Mouse (Mus musculus): ENCODE data around the gene Mdfi. TPM values are rescaled to one million over a fixed set of nuclear protein-coding genes. Genes with fewer than 3 reads are reported as not detected.

The Mdfi gene
- polyA plus RNA-seq (2016; fragmentation: Nextera tagmentation; extraction: Ambion mirVana) = 15.0 and 20.9 TPM in 2 replicates

DNA sequence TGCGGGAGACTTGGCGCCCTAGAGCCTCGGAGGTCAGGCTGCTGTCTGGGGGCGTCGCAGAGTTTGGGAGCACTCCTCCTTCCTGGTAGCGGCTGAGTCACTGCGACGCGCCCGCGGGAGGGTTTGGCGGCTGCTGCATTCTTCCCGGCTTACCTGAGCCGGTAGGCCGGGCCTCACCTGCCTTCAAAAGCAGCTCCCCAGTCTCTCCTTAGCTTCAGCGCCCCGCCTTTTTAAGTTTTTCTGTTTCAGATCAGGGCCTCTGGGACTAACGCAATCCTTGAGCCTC is at the start of gene Mdfi:
TSS of gene Mdfi (minus strand) at position 210 of the 286 bp plus-strand sequence.
- H3K9me3 ChIP-seq (replicated peaks) = no peaks in the 10 kb centered on the region
- H3K36me3 ChIP-seq = no peaks in the 10 kb centered on the region
- H3K4me1 ChIP-seq = peaks cover 45% of the 10 kb centered on the region
- WGBS = 3% methylated on average over 18 of the region's 18 CpGs
- peak within 1 kb of the TSS; percentile 47; the same call in 1 of the 2 replicates for H3K9ac ChIP-seq
- H3K4me3 ChIP-seq = peak within 1 kb of the TSS; percentile 59
- no peak for ATAC-seq (ENCODE audit: low FRiP score)
- H3K4me2 ChIP-seq (replicated peaks) = peak within 1 kb of the TSS; percentile 70
- peaks cover 54% of the 10 kb centered on the region for H3K27me3 ChIP-seq
- H3K27ac ChIP-seq = peak within 1 kb of the TSS; percentile 70; the same call in 1 of the 2 replicates

DNA sequence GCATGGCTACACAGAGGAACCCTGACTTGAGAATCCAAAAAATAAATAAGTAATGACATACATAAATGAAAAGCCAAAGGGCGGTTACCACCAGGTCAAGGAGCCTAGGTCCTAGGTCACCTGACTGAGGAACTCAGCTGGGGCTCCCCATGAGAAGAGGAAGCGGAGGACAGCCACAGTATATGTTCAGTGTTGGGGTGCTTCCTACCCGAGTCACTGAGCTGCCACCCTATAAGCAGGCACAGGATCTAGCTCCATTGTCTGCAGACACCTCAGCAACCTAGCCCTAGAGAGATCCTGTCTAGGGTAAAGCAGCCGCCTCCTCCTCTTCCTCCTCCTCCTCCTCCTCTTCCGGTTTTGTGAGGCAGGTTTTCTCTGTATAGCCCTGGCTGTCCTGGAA is 48.6 kb upstream of the Mdfi start:
- H3K9ac ChIP-seq = no peak overlapping the region
- no peaks in the 10 kb centered on the region for H3K27me3 ChIP-seq
- H3K27ac ChIP-seq = no peak overlapping the region
- whole genome bisulfite sequencing = 77% methylated on average over 5 of the region's 5 CpGs
- H3K9me3 ChIP-seq (replicated peaks) = no peaks in the 10 kb centered on the region
- H3K4me1 ChIP-seq = peaks cover 59% of the 10 kb centered on the region
- no peak overlapping the region for H3K4me3 ChIP-seq
- no peak overlapping the region for H3K4me2 ChIP-seq (replicated peaks)
- ATAC-seq (ENCODE audit: low FRiP score) = no peak
- H3K36me3 ChIP-seq = peaks cover 10% of the 10 kb centered on the region

DNA sequence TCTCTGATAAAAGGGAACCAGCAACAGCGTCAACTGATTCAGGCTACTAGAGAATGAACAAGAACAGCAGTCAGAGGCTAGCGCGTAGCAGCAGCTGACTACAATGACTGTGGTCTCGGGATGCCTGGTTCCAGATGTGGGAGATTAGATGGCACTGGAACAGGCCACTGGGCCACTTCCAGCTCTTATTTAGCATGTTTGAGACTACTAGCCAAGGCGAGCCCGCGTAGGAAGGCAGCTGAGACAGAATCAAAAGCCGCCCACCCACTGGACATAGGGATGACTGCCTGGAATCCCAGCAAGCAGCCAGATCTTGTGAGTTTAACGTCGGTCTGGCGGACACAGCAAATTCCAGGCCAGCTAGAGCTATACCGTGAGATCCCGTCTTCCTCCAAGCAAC is 46.8 kb upstream of the Mdfi start:
- 60% methylated on average over 13 of the region's 13 CpGs for WGBS
- Histone ChIP-seq H3K9me3 (replicated peaks) (no peaks in the 10 kb centered on the region), H3K36me3 (peaks cover 10% of the 10 kb centered on the region), H3K4me2 (replicated peaks) (no peak overlapping the region), H3K4me1 (peaks cover 59% of the 10 kb centered on the region), H3K4me3 (no peak overlapping the region), H3K27ac (no peak overlapping the region), H3K27me3 (no peaks in the 10 kb centered on the region), H3K9ac (no peak overlapping the region)
- ATAC-seq (ENCODE audit: low FRiP score) = no peak

DNA sequence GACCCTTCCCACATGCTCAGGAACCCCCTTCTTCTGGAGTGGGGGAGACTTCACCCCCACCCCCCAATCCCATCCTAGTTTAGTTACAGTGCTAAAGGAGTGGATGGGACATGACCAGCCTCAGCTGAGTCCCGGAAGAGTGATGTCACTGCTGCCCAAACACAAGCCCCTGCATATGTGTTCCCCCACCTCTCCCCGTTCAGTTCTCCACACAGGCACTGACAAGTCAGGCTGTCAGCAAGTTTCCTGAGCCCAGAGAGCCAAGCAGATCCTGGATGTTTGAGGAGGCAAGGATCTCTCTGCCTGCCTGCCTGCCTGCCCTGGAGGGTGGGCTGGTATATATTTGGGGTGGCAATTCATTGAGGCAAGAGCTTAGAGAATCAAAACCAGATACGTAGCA is 44.7 kb upstream of the Mdfi start:
- 18% methylated on average over 3 of the region's 3 CpGs for WGBS
- 0 out of 2 replicates have a peak, but pooled peaks have one; percentile 20 for ATAC-seq (ENCODE audit: low FRiP score)
- H3K9me3 ChIP-seq (replicated peaks) = no peaks in the 10 kb centered on the region
- no peaks in the 10 kb centered on the region for H3K27me3 ChIP-seq
- H3K36me3 ChIP-seq = peaks cover 18% of the 10 kb centered on the region
- peaks cover 68% of the 10 kb centered on the region for H3K4me1 ChIP-seq
- H3K4me2 ChIP-seq (replicated peaks) = peak overlapping the region; percentile 55
- peak overlapping the region; percentile 62; the same call in 1 of the 2 replicates for H3K9ac ChIP-seq
- H3K4me3 ChIP-seq = no peak overlapping the region
- H3K27ac ChIP-seq = peak overlapping the region; percentile 84

DNA sequence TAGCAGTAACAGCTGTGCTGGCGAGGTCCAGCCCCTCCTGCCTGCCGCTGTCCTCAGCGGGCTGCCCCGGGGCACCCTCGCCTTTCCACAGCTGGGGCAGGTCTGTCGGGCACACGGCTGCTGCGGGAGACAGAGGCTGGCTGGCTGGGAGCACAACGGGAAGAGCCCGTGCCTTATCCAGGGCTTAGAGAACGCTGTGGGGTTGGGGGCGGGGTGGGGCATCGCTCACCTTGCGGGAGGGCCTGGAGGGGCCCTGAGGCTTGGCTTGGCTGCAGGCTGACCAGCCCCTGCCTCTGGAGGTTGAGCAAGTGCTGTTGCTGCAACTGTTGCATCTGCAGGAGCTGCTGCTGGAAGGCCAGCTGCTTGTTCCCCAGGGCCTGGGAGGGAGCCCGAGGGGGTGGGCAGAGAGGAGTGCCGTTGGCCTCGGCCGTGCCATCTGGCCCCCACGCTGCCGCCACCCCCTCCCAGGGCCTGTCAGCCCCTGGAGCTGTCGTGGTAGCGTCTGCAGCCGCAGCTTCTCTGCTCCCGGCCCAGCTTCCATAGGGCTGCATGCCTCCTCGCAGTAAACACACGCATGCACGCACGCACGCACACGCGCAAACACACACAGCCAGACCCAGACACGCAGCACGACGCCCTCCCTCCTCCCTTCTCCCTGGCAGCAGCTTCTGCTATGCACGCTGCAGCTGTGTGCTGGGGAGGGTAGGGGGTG is 44.0 kb upstream of the Mdfi start:
- H3K27me3 ChIP-seq = no peaks in the 10 kb centered on the region

DNA sequence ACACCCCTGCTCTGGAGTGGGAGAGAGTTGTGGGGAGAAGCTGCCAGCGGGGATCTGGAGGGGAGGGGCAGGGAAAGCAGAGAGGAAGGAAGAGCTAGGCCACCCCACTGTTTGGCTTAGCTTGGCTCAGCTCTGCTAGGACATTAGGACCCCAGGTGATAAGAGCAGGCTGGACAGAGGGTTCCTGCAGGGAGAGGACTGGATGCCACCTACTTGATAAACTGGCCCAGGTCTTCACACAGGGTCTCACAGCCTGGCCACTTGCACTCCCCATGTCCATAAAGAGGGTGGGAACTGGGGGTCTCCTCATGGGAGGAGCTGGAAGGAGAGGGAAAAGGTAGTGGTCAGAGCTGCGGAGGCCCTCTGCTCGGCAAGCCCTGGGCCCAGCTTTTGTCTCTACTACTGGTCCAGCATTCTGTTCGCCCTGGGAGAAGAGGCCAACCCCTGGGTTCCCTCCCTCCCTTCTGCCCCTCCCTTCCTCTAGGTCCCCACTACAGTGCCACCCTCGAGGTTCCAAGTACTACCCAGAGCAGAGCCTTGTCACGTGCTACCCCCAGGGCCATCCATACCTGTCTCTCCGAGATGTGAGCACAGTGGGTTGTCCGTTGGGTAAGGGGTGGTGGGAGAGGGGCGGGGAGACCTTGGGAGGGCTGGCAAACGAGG is 43.4 kb upstream of the Mdfi start:
- no peaks in the 10 kb centered on the region for H3K9me3 ChIP-seq (replicated peaks)
- peaks cover 82% of the 10 kb centered on the region for H3K4me1 ChIP-seq
- H3K9ac ChIP-seq = peak overlapping the region; percentile 62
- no peaks in the 10 kb centered on the region for H3K27me3 ChIP-seq
- peak overlapping the region; percentile 84 for H3K27ac ChIP-seq
- WGBS = 14% methylated on average over 9 of the region's 10 CpGs
- peak overlapping the region; percentile 28 for H3K4me3 ChIP-seq
- peaks cover 18% of the 10 kb centered on the region for H3K36me3 ChIP-seq
- H3K4me2 ChIP-seq (replicated peaks) = peak overlapping the region; percentile 55
- peak; percentile 2; the same call in 1 of the 2 replicates for ATAC-seq (ENCODE audit: low FRiP score)

More for the DNA sequence above, 44.0 kb upstream of the Mdfi start:
- ATAC-seq (ENCODE audit: low FRiP score) = peak; percentile 38
- Histone ChIP-seq H3K4me2 (replicated peaks) (peak overlapping the region; percentile 55), H3K9ac (peak overlapping the region; percentile 62), H3K36me3 (peaks cover 18% of the 10 kb centered on the region), H3K27ac (peak overlapping the region; percentile 84), H3K9me3 (replicated peaks) (no peaks in the 10 kb centered on the region), H3K4me3 (peak overlapping the region; percentile 28), H3K4me1 (peaks cover 75% of the 10 kb centered on the region)
- WGBS = 3% methylated on average over 30 of the region's 35 CpGs

DNA sequence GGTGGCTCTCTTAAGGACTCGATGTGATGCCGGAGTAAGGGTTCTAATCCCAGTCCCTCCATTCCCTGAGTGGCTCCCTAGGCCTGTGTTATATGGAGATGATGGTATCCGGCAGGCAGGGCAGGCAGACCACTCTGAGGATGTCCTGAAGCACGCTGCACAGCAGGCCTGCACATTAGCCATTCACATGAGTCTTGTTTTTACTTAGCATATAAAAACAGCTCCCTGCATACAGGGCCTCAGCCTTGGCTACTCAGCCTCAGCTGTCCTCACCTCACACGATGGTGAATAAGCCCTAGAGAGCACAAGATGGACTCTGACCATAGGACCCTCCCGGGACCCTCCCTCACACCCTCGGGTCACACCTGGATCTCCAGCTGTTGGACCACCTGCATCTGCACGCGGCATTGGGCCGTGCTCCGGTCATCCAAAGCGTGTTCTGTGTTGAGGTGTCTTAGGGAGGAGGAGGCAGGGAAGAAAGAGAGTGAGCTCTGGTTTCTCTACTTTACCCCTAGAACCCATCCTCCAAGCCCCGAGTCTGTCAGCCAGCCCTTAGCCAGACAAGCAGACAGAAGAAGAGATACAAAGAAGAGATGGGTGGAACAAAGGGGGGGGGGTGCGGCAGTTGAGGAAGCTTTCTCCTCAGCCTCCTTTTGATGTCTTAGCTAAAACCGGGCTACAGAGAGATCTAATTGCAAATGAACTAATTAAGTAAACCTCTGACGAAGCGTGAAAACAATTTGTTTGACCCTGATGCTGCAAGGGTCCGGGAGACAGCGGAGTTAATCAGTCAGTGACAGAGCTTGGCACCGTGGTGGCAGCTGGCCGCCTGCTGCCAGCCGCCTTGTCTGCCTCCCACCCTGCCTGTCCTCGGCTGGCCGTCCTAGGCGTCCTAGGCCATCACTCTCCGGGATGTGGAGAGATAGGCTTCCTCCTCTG is 42.6 kb upstream of the Mdfi start:
- WGBS = 21% methylated on average over 26 of the region's 26 CpGs
- peak; percentile 50 for ATAC-seq (ENCODE audit: low FRiP score)
- Histone ChIP-seq H3K4me3 (0 out of 2 replicates have a peak overlapping the region, but pooled peaks have one; percentile 4), H3K4me1 (peaks cover 89% of the 10 kb centered on the region), H3K9ac (peak overlapping the region; percentile 62), H3K4me2 (replicated peaks) (peak overlapping the region; percentile 55), H3K27me3 (no peaks in the 10 kb centered on the region), H3K9me3 (replicated peaks) (no peaks in the 10 kb centered on the region), H3K36me3 (peaks cover 18% of the 10 kb centered on the region), H3K27ac (peak overlapping the region; percentile 84)

DNA sequence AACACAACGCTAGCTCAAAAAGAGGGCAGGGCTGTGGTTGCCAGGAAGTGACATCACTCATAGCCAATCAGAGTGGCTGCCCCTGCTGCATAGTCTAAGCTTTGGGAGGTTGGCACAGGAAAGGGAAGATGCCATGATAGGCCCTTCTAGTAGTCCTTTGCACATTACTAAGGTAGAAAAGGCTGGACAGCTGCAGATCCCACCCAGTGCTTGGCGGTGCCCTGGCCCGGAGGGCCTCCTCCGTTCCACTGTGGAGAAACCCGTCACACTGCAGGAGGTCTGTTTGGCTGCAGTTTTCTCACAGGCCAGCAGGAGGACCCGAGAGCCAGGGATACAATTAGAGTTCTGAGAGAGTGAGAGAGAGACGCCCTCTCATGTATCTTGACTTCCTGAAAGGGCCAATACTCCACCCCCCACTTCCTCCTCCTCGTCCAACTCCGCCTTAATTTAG is 38.9 kb upstream of the Mdfi start:
- peak overlapping the region; percentile 71 for H3K27ac ChIP-seq
- peak overlapping the region; percentile 17 for H3K4me2 ChIP-seq (replicated peaks)
- ATAC-seq (ENCODE audit: low FRiP score) = peak; percentile 9
- no peak overlapping the region for H3K9ac ChIP-seq
- no peaks in the 10 kb centered on the region for H3K27me3 ChIP-seq
- WGBS = 13% methylated on average over 9 of the region's 9 CpGs
- H3K36me3 ChIP-seq = peaks cover 30% of the 10 kb centered on the region
- peaks cover 61% of the 10 kb centered on the region for H3K4me1 ChIP-seq
- H3K4me3 ChIP-seq = no peak overlapping the region
- no peaks in the 10 kb centered on the region for H3K9me3 ChIP-seq (replicated peaks)

DNA sequence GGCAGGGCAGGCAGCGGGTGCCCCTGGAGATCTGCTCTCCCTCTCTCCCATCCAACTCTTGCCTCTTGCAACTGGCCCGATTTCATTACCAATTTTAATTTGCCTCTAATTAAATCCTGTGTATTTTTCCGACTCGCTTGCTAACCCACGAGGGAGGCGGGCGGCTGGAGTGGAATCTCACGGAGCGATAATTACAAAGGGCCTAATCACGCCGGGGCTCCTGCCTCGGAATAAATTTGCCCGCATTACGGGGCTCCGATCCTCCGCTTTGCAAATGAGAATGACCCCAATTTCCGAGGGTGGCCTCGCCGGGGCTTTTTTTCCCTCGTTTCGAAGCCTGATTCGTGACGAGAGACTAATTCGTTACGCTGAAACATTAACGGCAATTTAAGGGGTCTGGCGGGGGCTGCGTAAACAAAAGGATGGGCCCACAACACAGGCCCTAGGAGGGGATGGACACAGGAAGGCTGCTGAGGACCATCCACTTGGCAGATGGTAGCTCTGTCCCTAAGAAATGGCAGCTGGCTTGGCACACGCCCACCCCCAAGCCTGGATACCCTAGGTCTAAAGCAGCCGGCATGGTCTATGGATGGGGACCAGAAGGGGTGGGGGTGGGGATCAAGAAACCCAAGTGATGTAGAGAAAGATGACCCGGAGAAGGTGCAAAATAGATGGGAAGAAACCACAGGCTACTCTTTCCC is 38.0 kb upstream of the Mdfi start:
- Histone ChIP-seq H3K4me1 (peaks cover 54% of the 10 kb centered on the region), H3K9me3 (replicated peaks) (no peaks in the 10 kb centered on the region), H3K27me3 (no peaks in the 10 kb centered on the region), H3K36me3 (peaks cover 37% of the 10 kb centered on the region), H3K4me3 (no peak overlapping the region), H3K4me2 (replicated peaks) (peak overlapping the region; percentile 13; the same call in 1 of the 2 replicates), H3K9ac (0 out of 2 replicates have a peak overlapping the region, but pooled peaks have one; percentile 25), H3K27ac (peak overlapping the region; percentile 71)
- ATAC-seq (ENCODE audit: low FRiP score) = peak; percentile 66
- WGBS = 38% methylated on average over 31 of the region's 31 CpGs

DNA sequence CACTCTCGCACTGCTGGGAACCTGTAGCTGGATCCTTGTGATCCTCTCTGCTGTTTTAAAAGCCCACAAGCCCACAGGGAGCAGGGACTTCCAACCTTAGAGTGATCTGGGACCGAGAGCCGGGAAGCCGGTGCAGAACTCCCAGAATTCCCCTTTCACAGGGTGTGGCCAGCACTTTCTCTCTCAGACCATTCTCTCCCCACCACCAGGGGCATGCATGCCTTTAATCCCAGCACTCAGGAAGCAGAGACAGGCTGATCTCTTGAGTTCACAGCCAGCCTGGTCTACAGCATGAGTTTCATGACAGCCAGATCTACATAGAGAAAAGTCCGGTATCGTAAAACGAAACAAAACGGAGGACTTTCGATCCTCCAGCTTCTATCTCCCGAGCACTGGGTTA is 35.4 kb upstream of the Mdfi start:
- Histone ChIP-seq H3K4me1 (peaks cover 29% of the 10 kb centered on the region), H3K36me3 (peaks cover 31% of the 10 kb centered on the region), H3K27ac (no peak overlapping the region), H3K9me3 (replicated peaks) (no peaks in the 10 kb centered on the region), H3K4me2 (replicated peaks) (no peak overlapping the region), H3K27me3 (no peaks in the 10 kb centered on the region), H3K9ac (no peak overlapping the region), H3K4me3 (no peak overlapping the region)
- 94% methylated on average over 10 of the region's 10 CpGs for WGBS
- ATAC-seq (ENCODE audit: low FRiP score) = no peak

DNA sequence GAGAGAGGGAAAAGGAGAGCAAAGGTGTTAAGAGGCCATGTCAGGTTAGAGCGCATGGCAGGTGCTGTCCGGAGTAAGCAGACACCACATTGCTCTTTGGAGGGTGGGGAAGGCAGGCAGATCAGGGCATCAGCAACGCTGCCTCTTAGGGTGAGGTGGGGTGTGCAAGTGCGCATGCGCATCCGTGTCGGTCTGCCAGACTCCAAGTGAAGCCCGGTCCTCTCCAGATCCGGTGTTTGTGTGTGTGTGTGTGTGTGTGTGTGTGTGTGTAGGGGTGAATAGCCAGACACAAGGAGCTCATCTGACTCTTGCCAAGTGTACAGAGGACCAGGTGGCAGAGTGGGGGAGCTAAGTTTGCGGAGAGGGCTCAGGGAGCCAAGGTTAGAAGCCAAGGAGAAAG is 31.5 kb upstream of the Mdfi start:
- no peak for ATAC-seq (ENCODE audit: low FRiP score)
- no peak overlapping the region for H3K4me2 ChIP-seq (replicated peaks)
- 66% methylated on average over 10 of the region's 10 CpGs for WGBS
- no peaks in the 10 kb centered on the region for H3K9me3 ChIP-seq (replicated peaks)
- H3K4me3 ChIP-seq = no peak overlapping the region
- no peak overlapping the region for H3K9ac ChIP-seq
- peaks cover 23% of the 10 kb centered on the region for H3K36me3 ChIP-seq
- 0 out of 2 replicates have a peak overlapping the region, but pooled peaks have one; percentile 12 for H3K27ac ChIP-seq
- H3K27me3 ChIP-seq = no peaks in the 10 kb centered on the region; the same call in 1 of the 2 replicates
- H3K4me1 ChIP-seq = peaks cover 12% of the 10 kb centered on the region

All from hindbrain, embryonic 12.5 days (tissue).